Mouse (Mus musculus) lung, postnatal 0 days (tissue): ENCODE measurements around the gene Wdr25. TPM values are rescaled to one million over a fixed set of nuclear protein-coding genes. Genes with fewer than 3 reads are reported as not detected.

Source experiments
- ATAC-seq: fragments of 200-750 bp; cut with Nextera tagmentation; 2 replicates; pipeline ENCODE4 v1.8.0; 2017; ENCODE audit warnings: moderate library complexity
- DNase-seq: peaks from one replicate; pipeline ENCODE4 v3.0.0-alpha.2; 2016; ENCODE audit warnings: low spot score
- H3K27ac ChIP-seq: fragments of 300-500 bp; sonication (generic); 2 replicates; pipeline ENCODE4 v1.5.1; 2014; ENCODE audit warnings: antibody characterized with exemption, mild to moderate bottlenecking, low read length, mixed read lengths
- H3K27me3 ChIP-seq: fragments of 300-500 bp; sonication (generic); replicated peaks from 2 replicates; pipeline ENCODE4 v1.6.1; 2014; ENCODE audit warnings: low read length, mixed read lengths; ENCODE audit not compliant: insufficient read depth
- H3K36me3 ChIP-seq: fragments of 300-500 bp; sonication (generic); 2 replicates; pipeline ENCODE4 v1.6.1; 2014; ENCODE audit warnings: low read length, mixed read lengths; ENCODE audit not compliant: insufficient read depth
- H3K4me1 ChIP-seq: fragments of 300-500 bp; sonication (generic); 2 replicates; pipeline ENCODE4 v1.6.1; 2014; ENCODE audit warnings: antibody characterized with exemption, low read depth, low read length, mixed read lengths; ENCODE audit not compliant: insufficient read depth
- H3K4me2 ChIP-seq: fragments of 300-500 bp; sonication (generic); replicated peaks from 2 replicates; pipeline ENCODE4 v1.6.1; 2014; ENCODE audit warnings: low read depth, mild to moderate bottlenecking, low read length, moderate library complexity, mixed read lengths
- H3K4me3 ChIP-seq: fragments of 300-500 bp; sonication (generic); 2 replicates; pipeline ENCODE4 v1.5.1; 2014; ENCODE audit warnings: low read depth, low read length
- H3K9ac ChIP-seq: fragments of 300-500 bp; sonication (generic); replicated peaks from 2 replicates; pipeline ENCODE4 v1.6.1; 2014; ENCODE audit warnings: low read depth, mild to moderate bottlenecking
- H3K9me3 ChIP-seq: fragments of 300-500 bp; sonication (generic); 2 replicates; pipeline ENCODE4 v1.6.1; 2016; ENCODE audit warnings: low read length, mixed read lengths
- CTCF ChIP-seq: IDR thresholded peaks from 2 replicates; pipeline ENCODE4 v1.5.1; 2016; ENCODE audit warnings: antibody characterized with exemption, mild to moderate bottlenecking
- EP300 ChIP-seq: IDR thresholded peaks from 2 replicates; pipeline ENCODE4 v1.6.1; 2016; ENCODE audit warnings: antibody characterized with exemption, mild to moderate bottlenecking, control low read depth
- WGBS: fragments of 180-500 bp; shearing (Covaris S2); extraction: QIAGEN DNeasy Blood & Tissue Kit; methylation state at CpG from one replicate; pipeline ENCODE4 v1.1.7; 2014; 5-methylcytosine and 5-hydroxymethylcytosine counted together
- polyA plus RNA-seq: library from polyadenylated mRNA; unstranded; fragments of >200 nt; fragmentation: Nextera tagmentation; extraction: Ambion mirVana; gene quantifications from 2 replicates; pipeline ENCODE4 v1.2.1, GENCODE M21; 2015

Gene Wdr25
- polyA plus RNA-seq, 1 experiment from 2014 or later, result 4.8 TPM

- DNase-seq, result no peak
- no peaks in the 10 kb centered on the region for H3K27me3 ChIP-seq
- no peaks in the 10 kb centered on the region for H3K36me3 ChIP-seq
- H3K4me1 ChIP-seq, result no peaks in the 10 kb centered on the region
- WGBS, result 80% methylated on average over 14 of the region's 14 CpGs
- H3K9ac ChIP-seq, result no peak overlapping the region
- H3K4me3 ChIP-seq, result no peak overlapping the region
- no peak overlapping the region for H3K4me2 ChIP-seq
- H3K27ac ChIP-seq, result no peak overlapping the region
- TF ChIP-seq EP300, result no peak
- no peak for TF ChIP-seq CTCF
- no peaks in the 10 kb centered on the region for H3K9me3 ChIP-seq
- ATAC-seq, result no peak
These were observed 88.7 kb downstream of the Wdr25 start for GRCm38 (mm10) chr12:108981941-108982683.

GRCm38 (mm10) chr12:108982684-108982960 is 89.2 kb downstream of the Wdr25 start:
- Histone ChIP-seq H3K36me3 (no peaks in the 10 kb centered on the region), H3K9ac (no peak overlapping the region), H3K4me2 (no peak overlapping the region), H3K27ac (no peak overlapping the region), H3K4me3 (no peak overlapping the region), H3K9me3 (no peaks in the 10 kb centered on the region), H3K4me1 (no peaks in the 10 kb centered on the region), H3K27me3 (no peaks in the 10 kb centered on the region)
- 75% methylated on average over 6 of the region's 6 CpGs for WGBS
- ATAC-seq (no peak), DNase-seq (no peak)
- TF ChIP-seq EP300 (no peak), CTCF (no peak)

GRCm38 (mm10) chr12:108983496-108983895 is 90.1 kb downstream of the Wdr25 start:
- TF ChIP-seq EP300 (no peak), CTCF (no peak)
- Histone ChIP-seq H3K27ac (no peak overlapping the region), H3K9me3 (no peaks in the 10 kb centered on the region), H3K9ac (no peak overlapping the region), H3K4me2 (no peak overlapping the region), H3K36me3 (no peaks in the 10 kb centered on the region), H3K4me3 (no peak overlapping the region), H3K27me3 (no peaks in the 10 kb centered on the region), H3K4me1 (no peaks in the 10 kb centered on the region)
- ATAC-seq (no peak), DNase-seq (no peak)
- WGBS, result 77% methylated on average over 6 of the region's 6 CpGs

GRCm38 (mm10) chr12:108984471-108984870 is 91.0 kb downstream of the Wdr25 start:
- H3K9ac ChIP-seq, result no peak overlapping the region
- H3K4me2 ChIP-seq, result no peak overlapping the region
- no peaks in the 10 kb centered on the region for H3K36me3 ChIP-seq

GRCm38 (mm10) chr12:108985025-108985424 is 91.6 kb downstream of the Wdr25 start:
- no peak overlapping the region for H3K27ac ChIP-seq

More at GRCm38 (mm10) chr12:108984471-108984870, 91.0 kb downstream of the Wdr25 start:
- 76% methylated on average over 8 of the region's 8 CpGs for WGBS
- ATAC-seq, result no peak
- no peaks in the 10 kb centered on the region for H3K27me3 ChIP-seq
- no peak overlapping the region for H3K4me3 ChIP-seq
- H3K4me1 ChIP-seq, result no peaks in the 10 kb centered on the region
- DNase-seq, result no peak
- no peaks in the 10 kb centered on the region for H3K9me3 ChIP-seq
- TF ChIP-seq CTCF, result no peak
- TF ChIP-seq EP300, result no peak
- H3K27ac ChIP-seq, result no peak overlapping the region

GRCm38 (mm10) chr12:108987448-108987847 is 94.0 kb downstream of the Wdr25 start:
- TF ChIP-seq CTCF, result no peak
- no peak for TF ChIP-seq EP300
- Histone ChIP-seq H3K9ac (no peak overlapping the region), H3K9me3 (no peaks in the 10 kb centered on the region), H3K4me3 (no peak overlapping the region), H3K4me2 (no peak overlapping the region), H3K27me3 (no peaks in the 10 kb centered on the region), H3K4me1 (no peaks in the 10 kb centered on the region), H3K36me3 (no peaks in the 10 kb centered on the region), H3K27ac (no peak overlapping the region)
- DNase-seq, result no peak
- ATAC-seq, result no peak
- WGBS, result 86% methylated on average over 9 of the region's 9 CpGs

More at GRCm38 (mm10) chr12:108985025-108985424, 91.6 kb downstream of the Wdr25 start:
- Histone ChIP-seq H3K36me3 (no peaks in the 10 kb centered on the region), H3K4me2 (no peak overlapping the region), H3K9ac (no peak overlapping the region), H3K9me3 (no peaks in the 10 kb centered on the region), H3K27me3 (no peaks in the 10 kb centered on the region), H3K4me1 (no peaks in the 10 kb centered on the region), H3K4me3 (no peak overlapping the region)
- ATAC-seq, result no peak
- WGBS, result 57% methylated on average over 6 of the region's 6 CpGs
- DNase-seq, result no peak
- TF ChIP-seq CTCF, result no peak
- TF ChIP-seq EP300, result no peak
